Mouse (Mus musculus) heart, embryonic 16.5 days (tissue): ENCODE measurements around the gene Senp7. TPM values are rescaled to one million over a fixed set of nuclear protein-coding genes. Genes with fewer than 3 reads are reported as not detected.
"Not testable (repeated sequence)": the region's sequence is repeated elsewhere in the genome, so short reads cannot be mapped to it uniquely, and the experiment has no call there.

ENCODE experiments used
- ATAC-seq: fragments of 200-750 bp; cut with Nextera tagmentation; replicated peaks from 2 replicates; pipeline ENCODE4 v1.8.0; 2017; ENCODE audit warnings: moderate number of reproducible peaks; ENCODE audit not compliant: insufficient read depth, low FRiP score; ENCODE audit errors: extremely low read depth
- H3K27ac ChIP-seq: fragments of 300-500 bp; sonication (generic); 2 replicates; pipeline ENCODE4 v1.5.1; 2014; ENCODE audit warnings: mild to moderate bottlenecking, low read length, control low read depth, moderate library complexity
- H3K27me3 ChIP-seq: fragments of 300-500 bp; sonication (generic); 2 replicates; pipeline ENCODE4 v1.6.1; 2014; ENCODE audit warnings: low read length, mixed read lengths; ENCODE audit not compliant: control insufficient read depth, insufficient read depth
- H3K36me3 ChIP-seq: fragments of 300-500 bp; sonication (generic); 2 replicates; pipeline ENCODE4 v1.6.1; 2014; ENCODE audit not compliant: control insufficient read depth, insufficient read depth
- H3K4me1 ChIP-seq: fragments of 300-500 bp; sonication (generic); 2 replicates; pipeline ENCODE4 v1.6.1; 2014; ENCODE audit warnings: low read length, mixed read lengths; ENCODE audit not compliant: control insufficient read depth, insufficient read depth
- H3K4me2 ChIP-seq: fragments of 300-500 bp; sonication (generic); 2 replicates; pipeline ENCODE4 v1.6.1; 2014; ENCODE audit warnings: low read depth, mild to moderate bottlenecking, control low read depth, low read length
- H3K4me3 ChIP-seq: fragments of 300-500 bp; sonication (generic); 2 replicates; pipeline ENCODE4 v1.5.1; 2014; ENCODE audit warnings: mild to moderate bottlenecking, control low read depth, low read length
- H3K9ac ChIP-seq: fragments of 300-500 bp; sonication (generic); 2 replicates; pipeline ENCODE4 v1.6.1; 2014; ENCODE audit warnings: low read length, control low read depth
- H3K9me3 ChIP-seq: fragments of 300-500 bp; sonication (generic); replicated peaks from 2 replicates; pipeline ENCODE4 v1.6.1; 2016; ENCODE audit warnings: low read length; ENCODE audit not compliant: control insufficient read depth
- WGBS: fragments of 180-500 bp; shearing (Covaris S2); extraction: QIAGEN DNeasy Blood & Tissue Kit; methylation state at CpG from one replicate; pipeline ENCODE4 v1.1.7; 2014; 5-methylcytosine and 5-hydroxymethylcytosine counted together
- polyA plus RNA-seq: library from polyadenylated mRNA; unstranded; fragments of >200 nt; fragmentation: Nextera tagmentation; extraction: Ambion mirVana; gene quantifications from 2 replicates; pipeline ENCODE4 v1.2.1, GENCODE M21; 2015

Senp7 gene
- polyA plus RNA-seq, 1 experiment from 2014 or later = 16.7 TPM

DNA sequence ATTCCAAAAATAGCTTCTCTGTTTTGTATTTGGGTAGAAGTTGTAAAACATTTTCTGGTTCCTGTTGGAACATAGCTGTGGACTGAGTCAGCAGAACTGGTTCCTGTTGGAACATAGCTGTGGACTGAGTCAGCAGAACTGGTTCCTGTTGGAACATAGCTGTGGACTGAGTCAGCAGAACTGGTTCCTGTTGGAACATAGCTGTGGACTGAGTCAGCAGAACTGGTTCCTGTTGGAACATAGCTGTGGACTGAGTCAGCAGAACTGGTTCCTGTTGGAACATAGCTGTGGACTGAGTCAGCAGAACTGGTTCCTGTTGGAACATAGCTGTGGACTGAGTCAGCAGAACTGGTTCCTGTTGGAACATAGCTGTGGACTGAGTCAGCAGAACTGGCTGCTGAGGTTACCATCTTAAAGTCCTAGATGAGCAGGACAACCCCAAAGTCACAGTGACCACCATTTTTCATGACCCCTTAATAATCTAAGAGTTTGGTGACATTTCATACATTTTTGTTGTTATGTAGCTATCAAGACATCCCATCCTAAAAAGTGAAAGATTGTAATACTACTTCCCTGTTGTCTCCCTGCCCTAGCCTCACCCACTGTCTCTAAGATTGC lies 48.4 kb downstream of the Senp7 start:
- H3K36me3 ChIP-seq = peaks cover 29% of the 10 kb centered on the region
- H3K27me3 ChIP-seq, H3K27ac ChIP-seq, H3K4me2 ChIP-seq, H3K4me3 ChIP-seq, ATAC-seq, H3K4me1 ChIP-seq, H3K9ac ChIP-seq, H3K9me3 ChIP-seq: not testable (repeated sequence)

DNA sequence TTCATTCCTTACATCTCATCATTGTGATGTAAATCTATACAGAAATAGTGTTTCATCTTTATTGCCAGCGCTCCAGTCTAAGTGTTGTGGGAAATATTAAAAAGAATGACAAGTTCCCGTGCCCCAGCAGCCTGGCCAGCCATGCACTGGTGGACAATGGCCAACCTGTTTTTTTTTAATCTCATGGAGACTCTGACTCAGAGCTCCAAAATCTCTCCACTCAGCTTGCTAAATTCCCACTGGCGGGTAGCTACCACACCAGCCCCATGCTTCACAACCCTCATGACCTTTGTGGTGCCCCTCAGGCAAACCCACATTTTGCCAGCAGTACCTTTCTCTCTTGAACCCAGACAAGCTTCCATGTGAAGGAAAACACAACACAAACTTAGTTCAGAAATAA lies 67.6 kb downstream of the Senp7 start:
- Histone ChIP-seq H3K27ac (no peak overlapping the region), H3K9me3 (0 out of 2 replicates have a peak, but pooled peaks cover 2% of the 10 kb centered on the region), H3K9ac (no peak overlapping the region), H3K27me3 (no peaks in the 10 kb centered on the region), H3K36me3 (peaks cover 16% of the 10 kb centered on the region), H3K4me1 (no peaks in the 10 kb centered on the region), H3K4me3 (no peak overlapping the region), H3K4me2 (no peak overlapping the region)
- ATAC-seq = no peak
- 56% methylated on average over 3 of the region's 3 CpGs for WGBS

DNA sequence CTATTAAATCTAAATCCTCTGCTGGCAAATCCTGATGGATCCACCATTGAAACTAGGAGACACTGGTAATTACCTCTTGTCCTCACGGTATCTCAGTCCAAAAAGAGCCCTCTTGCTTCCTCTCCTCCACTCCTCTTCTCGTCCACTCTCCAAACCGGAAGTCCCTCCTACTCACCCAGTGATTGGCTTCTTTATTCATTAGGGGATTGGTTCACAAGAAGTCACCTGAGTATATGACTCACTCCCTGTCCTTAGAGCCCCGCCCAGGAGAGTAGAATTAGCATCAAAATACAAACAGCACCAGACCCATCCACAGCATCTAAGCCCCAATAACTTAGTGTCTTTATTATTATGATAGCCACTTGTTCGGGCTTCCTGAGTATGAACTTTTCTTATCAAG lies 68.0 kb downstream of the Senp7 start:
- Histone ChIP-seq H3K4me2 (no peak overlapping the region), H3K4me1 (no peaks in the 10 kb centered on the region), H3K9me3 (0 out of 2 replicates have a peak, but pooled peaks cover 2% of the 10 kb centered on the region), H3K9ac (no peak overlapping the region), H3K36me3 (peaks cover 16% of the 10 kb centered on the region), H3K27me3 (no peaks in the 10 kb centered on the region), H3K27ac (no peak overlapping the region), H3K4me3 (no peak overlapping the region)
- 83% methylated on average over 5 of the region's 5 CpGs for WGBS
- no peak for ATAC-seq

DNA sequence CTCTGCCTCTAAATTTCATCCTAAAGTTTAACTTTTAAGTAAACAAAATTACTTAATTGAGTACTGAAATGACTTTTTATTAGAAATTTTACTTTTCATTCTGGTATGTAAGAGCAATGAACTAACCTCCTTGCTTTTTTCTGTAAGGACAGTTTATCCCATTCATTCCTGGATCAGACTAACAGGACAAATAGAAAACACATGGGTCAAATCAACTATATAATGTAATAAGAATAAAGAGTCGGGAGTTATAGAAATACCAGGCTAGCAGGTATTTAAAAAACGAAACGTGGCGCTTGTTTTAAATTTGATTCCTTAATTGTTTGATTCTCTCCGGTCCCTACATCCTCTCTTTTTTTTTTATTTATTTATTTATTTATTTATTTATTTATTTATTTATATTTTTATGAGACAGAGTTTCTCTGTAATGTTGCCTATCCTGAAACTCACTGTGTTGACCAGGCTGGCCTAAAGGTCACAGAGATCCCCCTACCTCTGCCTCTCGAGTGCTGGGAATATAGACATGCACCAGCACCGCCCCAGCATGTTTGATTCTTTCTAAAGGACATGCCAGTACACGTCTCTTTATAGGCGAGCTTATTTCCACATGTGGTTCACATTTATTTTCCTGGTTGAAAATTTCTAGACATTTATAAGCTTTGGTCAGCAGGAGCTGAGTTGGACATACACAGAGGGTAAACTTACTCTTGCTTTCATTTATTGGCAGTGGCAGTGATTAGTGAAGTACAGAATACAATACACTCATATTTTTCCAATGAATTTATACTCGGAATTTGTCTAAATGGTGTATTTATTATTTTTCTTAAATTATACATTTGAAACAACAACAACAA lies 69.4 kb downstream of the Senp7 start:
- WGBS = 89% methylated on average over 10 of the region's 10 CpGs
- H3K9me3 ChIP-seq = 0 out of 2 replicates have a peak, but pooled peaks cover 2% of the 10 kb centered on the region
- peaks cover 13% of the 10 kb centered on the region for H3K36me3 ChIP-seq

DNA sequence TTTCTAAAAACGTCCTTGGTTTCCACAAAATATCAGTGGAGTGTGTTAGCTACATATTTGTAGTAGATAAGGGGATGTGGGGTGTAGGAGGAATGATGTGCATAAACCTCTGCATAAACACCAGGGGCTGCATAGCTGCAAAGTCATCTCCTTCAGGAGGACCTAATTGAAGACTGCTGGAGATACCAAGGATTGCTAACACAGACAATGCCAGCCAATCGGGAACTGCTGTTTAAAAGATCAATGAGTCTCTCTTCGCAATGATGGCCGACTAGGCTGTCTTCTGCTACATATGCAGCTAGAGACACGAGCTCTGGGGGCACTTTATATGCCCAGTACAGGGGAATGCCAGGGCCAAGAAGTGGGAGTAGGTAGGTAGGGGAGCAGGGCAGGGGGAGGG lies 74.4 kb downstream of the Senp7 start:
- no peaks in the 10 kb centered on the region for H3K27me3 ChIP-seq
- no peak for ATAC-seq
- H3K4me3 ChIP-seq = no peak overlapping the region
- H3K4me1 ChIP-seq = 0 out of 2 replicates have a peak, but pooled peaks cover 2% of the 10 kb centered on the region
- H3K9ac ChIP-seq = no peak overlapping the region
- no peak overlapping the region for H3K4me2 ChIP-seq
- 83% methylated on average over 5 of the region's 5 CpGs for WGBS
- H3K27ac ChIP-seq = no peak overlapping the region
- peaks cover 7% of the 10 kb centered on the region for H3K36me3 ChIP-seq
- H3K9me3 ChIP-seq = no peaks in the 10 kb centered on the region

More for the DNA sequence above, 69.4 kb downstream of the Senp7 start:
- H3K4me2 ChIP-seq = no peak overlapping the region
- H3K9ac ChIP-seq = no peak overlapping the region
- no peaks in the 10 kb centered on the region for H3K27me3 ChIP-seq
- H3K4me1 ChIP-seq = 0 out of 2 replicates have a peak, but pooled peaks cover 2% of the 10 kb centered on the region
- H3K27ac ChIP-seq = no peak overlapping the region
- H3K4me3 ChIP-seq = no peak overlapping the region
- no peak for ATAC-seq

DNA sequence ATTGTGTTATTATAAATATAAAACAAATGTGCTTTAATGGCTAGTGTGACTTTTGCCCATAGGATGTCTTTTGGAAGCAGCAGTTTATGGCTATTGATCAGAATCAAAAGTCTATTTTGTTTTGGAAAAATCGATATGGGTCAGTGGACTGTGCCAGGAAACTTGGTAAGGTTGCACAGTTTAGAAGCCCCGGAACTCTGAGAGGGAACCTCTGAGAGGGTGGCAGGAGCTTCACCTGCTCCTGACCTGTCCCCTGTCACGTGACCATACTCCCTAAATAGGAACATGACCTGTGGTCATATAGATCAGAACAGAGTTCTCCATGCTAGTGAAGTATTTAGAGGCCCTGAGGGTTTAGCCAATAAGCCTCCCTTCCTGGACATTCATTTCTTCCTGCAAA lies 75.9 kb downstream of the Senp7 start:
- Histone ChIP-seq H3K27me3 (no peaks in the 10 kb centered on the region), H3K4me2 (no peak overlapping the region), H3K4me1 (0 out of 2 replicates have a peak, but pooled peaks cover 2% of the 10 kb centered on the region), H3K9ac (no peak overlapping the region), H3K36me3 (peaks cover 11% of the 10 kb centered on the region), H3K9me3 (no peaks in the 10 kb centered on the region), H3K4me3 (no peak overlapping the region), H3K27ac (no peak overlapping the region)
- ATAC-seq = no peak
- 89% methylated on average over 3 of the region's 3 CpGs for WGBS

DNA sequence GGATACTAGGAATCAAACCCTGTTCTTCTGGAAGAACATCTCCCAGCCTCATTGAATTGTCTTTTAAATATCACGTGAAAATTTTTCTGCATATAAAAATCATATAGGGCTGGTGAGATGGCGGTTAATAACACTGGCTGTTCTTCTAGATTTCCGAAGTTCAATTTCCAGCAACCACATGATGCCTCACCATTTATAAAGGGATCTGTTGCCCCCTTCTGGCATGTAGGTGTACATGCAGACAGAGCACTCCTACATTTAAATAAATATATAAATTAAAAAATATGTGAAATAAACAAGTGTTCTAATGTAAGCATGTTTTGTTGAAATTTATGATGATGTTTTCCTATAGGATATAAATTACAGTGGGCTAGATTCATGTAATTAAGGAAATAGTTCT lies 83.5 kb downstream of the Senp7 start:
- ATAC-seq = no peak

DNA sequence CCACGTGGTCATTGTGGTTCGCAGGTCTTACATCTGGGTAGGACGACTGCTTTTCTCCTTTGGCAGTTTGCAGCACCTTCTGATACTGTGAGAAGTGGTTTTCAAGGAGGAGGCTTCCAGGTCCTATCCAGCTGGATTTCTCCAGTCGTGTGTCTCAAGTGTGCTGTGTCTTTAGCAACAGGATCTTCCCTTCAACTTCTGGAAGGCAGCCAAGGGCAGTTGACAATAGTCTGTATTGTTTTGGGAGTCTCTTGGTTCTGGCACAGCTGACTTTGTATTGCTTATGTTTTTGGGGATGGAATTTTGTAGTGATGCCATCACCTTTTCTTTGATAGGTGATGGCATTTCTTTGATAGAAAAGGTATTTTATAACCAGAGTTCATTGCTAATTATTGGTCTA lies 86.0 kb downstream of the Senp7 start:
- Histone ChIP-seq H3K9ac (no peak overlapping the region), H3K27me3 (no peaks in the 10 kb centered on the region), H3K4me3 (no peak overlapping the region), H3K27ac (peak overlapping the region; percentile 35; the same call in 1 of the 2 replicates), H3K4me2 (no peak overlapping the region), H3K4me1 (no peaks in the 10 kb centered on the region), H3K9me3 (no peaks in the 10 kb centered on the region), H3K36me3 (no peaks in the 10 kb centered on the region)
- ATAC-seq = no peak
- WGBS = 30% methylated on average over 4 of the region's 4 CpGs

More for the DNA sequence above, 83.5 kb downstream of the Senp7 start:
- no peak overlapping the region for H3K4me2 ChIP-seq
- H3K9me3 ChIP-seq = no peaks in the 10 kb centered on the region
- no peak overlapping the region for H3K9ac ChIP-seq
- H3K4me3 ChIP-seq = no peak overlapping the region
- 39% methylated on average over 3 of the region's 3 CpGs for WGBS
- H3K36me3 ChIP-seq = peaks cover 4% of the 10 kb centered on the region
- H3K4me1 ChIP-seq = no peaks in the 10 kb centered on the region
- no peaks in the 10 kb centered on the region for H3K27me3 ChIP-seq
- H3K27ac ChIP-seq = no peak overlapping the region

DNA sequence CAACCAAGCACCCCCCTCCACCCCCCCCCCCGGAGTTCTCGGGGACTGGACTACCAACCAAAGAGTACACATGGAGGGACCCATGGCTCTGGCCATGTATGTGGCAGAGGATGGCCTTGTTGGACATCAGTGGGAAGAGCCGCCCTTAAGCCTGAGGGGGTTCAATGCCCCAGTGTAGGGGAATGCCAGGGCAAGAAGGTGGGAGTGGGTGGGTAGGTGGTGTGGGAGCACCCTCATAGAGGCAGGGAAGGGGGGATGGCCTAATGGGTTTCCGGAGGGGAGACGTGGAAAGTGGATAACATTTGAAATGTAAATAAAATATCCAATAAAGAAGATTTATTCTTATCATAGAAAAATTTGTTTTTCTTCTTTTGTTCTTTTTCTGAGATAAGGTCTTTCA lies 89.5 kb downstream of the Senp7 start:
- not testable (repeated sequence) for H3K9me3 ChIP-seq, H3K4me2 ChIP-seq, H3K4me3 ChIP-seq, H3K9ac ChIP-seq, H3K27me3 ChIP-seq, H3K27ac ChIP-seq, ATAC-seq, H3K36me3 ChIP-seq, H3K4me1 ChIP-seq
- WGBS = 89% methylated on average over 5 of the region's 5 CpGs
